Mouse (Mus musculus) Patski (cell line): ENCODE measurements around the gene Akap9. TPM values are rescaled to one million over a fixed set of nuclear protein-coding genes. Genes with fewer than 3 reads are reported as not detected.
"Not testable (repeated sequence)": the region's sequence is repeated elsewhere in the genome, so short reads cannot be mapped to it uniquely, and the experiment has no call there.

Source experiments
- ATAC-seq: fragments of 100-300 bp; one replicate; pipeline ENCODE4 v1.8.0; 2021
- CTCF ChIA-PET: fragments of 350-600 bp; sonication (Branson Sonifier 250); formaldehyde crosslinking; loops from one replicate; lab custom pipeline; 2022; ENCODE audit warnings: inconsistent platforms; lab: Charles Lee
- POLR2A ChIA-PET: fragments of 350-600 bp; sonication (Branson Sonifier 250); formaldehyde crosslinking; loops from one replicate; lab custom pipeline; 2022; ENCODE audit warnings: antibody characterized with exemption, inconsistent platforms; lab: Charles Lee
- DNase-seq: peaks from one replicate; pipeline ENCODE4 v3.0.0-alpha.2; 2011; ENCODE audit warnings: low read depth, low spot score
- H3K27me3 ChIP-seq: fragments of 371-371 bp; one replicate; pipeline ENCODE4 v1.5.1; 2021
- CTCF ChIP-seq: fragments of 100-300 bp; IDR thresholded peaks from one replicate; pipeline ENCODE4 v1.5.1; 2021
- in situ Hi-C: fragments of 300-500 bp; cut with MboI; formaldehyde crosslinking; loops from 3 replicates; pipeline ENCODE4 v1.11.1; 2018; ENCODE audit warnings: low pct_unique_long_range_greater_than_20kb, mixed read lengths
- polyA plus RNA-seq: library from polyadenylated mRNA; unstranded; gene quantifications from one replicate; pipeline ENCODE4 v1.2.3, GENCODE M21; 2021

Gene Akap9
- polyA plus RNA-seq, 1 experiment from 2014 or later, result 47.9 TPM

DNA sequence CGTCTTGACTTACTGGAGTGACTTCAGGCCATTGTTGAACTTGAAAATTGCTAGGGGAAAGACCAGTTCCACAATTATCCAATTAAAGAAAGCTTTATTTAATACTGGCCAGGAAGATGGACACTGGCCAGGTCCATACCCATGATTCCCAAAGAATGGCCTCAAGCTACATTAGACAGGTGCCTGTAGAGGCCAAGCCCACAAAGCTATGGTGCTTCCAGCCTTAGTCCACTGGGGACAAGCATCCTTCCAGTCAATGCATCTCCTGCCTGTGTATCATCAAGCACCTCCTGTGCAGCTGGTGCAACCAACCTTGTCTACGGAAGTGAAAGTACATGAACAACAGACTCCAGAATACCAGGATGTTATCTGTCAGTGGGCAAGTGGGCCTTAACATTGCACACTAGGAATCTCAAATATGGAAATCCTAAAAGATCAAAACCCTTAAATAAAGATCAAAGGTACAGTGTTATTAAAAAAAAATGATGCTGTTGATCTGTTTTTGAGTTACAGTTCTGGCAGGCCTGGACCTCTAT lies 177.9 kb downstream of the Akap9 start:
- no peak for ATAC-seq
- POLR2A ChIA-PET, result interaction anchor here (1.0 kb wide), 1 partner anchor 9 kb away, joined by 3 read pairs; no protein-coding TSS in a partner anchor
- H3K27me3 ChIP-seq, result no peaks in the 10 kb centered on the region
- CTCF ChIA-PET, result no interaction called here
- in situ Hi-C loops, result no loop called here
- DNase-seq, result no peak
- TF ChIP-seq CTCF, result no peak

DNA sequence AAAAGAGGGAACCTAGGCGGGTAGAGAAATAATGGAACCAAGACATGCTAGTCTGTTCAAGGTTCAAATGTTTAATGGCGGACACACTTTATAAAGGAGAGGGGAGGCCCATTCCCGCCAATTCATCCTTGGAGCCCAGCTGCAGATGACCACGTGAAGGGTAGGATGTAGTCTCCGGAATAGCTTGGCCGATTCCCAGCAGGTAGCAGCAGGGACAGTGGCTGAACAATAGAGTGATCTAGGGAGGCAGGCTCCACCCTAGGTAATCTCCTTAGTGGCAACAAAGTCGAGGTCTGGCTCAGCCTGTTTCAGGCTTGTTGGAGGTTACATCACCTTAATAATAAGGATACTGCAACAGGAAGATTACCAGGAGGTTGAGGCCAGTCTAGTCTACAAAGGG lies 179.2 kb downstream of the Akap9 start:
- in situ Hi-C loops, ATAC-seq, DNase-seq, H3K27me3 ChIP-seq, POLR2A ChIA-PET: not testable (repeated sequence)
- CTCF ChIA-PET, result interaction anchor here (0.7 kb wide), 1 partner anchor 1373 kb away, joined by 3 read pairs; no protein-coding TSS in a partner anchor

GRCm38 (mm10) chr5:4112570-4113098 lies 184.8 kb downstream of the Akap9 start:
- in situ Hi-C loops, result loop anchor here (5.0 kb wide), 1 partner anchor 75 kb away; no protein-coding TSS in a partner anchor
- no peak for DNase-seq
- CTCF ChIA-PET, result no interaction called here
- ATAC-seq, result no peak
- POLR2A ChIA-PET, result no interaction called here
- no peak for TF ChIP-seq CTCF
- no peaks in the 10 kb centered on the region for H3K27me3 ChIP-seq

Other genes starting within 250 kb of the Akap9 start
- 35.3 TPM for gene Ankib1, start 125.1 kb upstream of the Akap9 start, polyA plus RNA-seq
- gene Krit1, start 124.9 kb upstream of the Akap9 start, polyA plus RNA-seq, result 46.1 TPM
- 0.35 TPM for gene Lrrd1, start 82.9 kb upstream of the Akap9 start, polyA plus RNA-seq
- 6.7 TPM for gene Mterf1a, start 34.1 kb upstream of the Akap9 start, polyA plus RNA-seq
- gene Cyp51, start 176.7 kb downstream of the Akap9 start, polyA plus RNA-seq, result 42.9 TPM